Mouse (Mus musculus): ENCODE results near the gene Itga10. TPM values are rescaled to one million over a fixed set of nuclear protein-coding genes. Genes with fewer than 3 reads are reported as not detected.

The Itga10 gene
- polyA plus RNA-seq, 1 experiment from 2014 or later = 1.3 TPM

DNA sequence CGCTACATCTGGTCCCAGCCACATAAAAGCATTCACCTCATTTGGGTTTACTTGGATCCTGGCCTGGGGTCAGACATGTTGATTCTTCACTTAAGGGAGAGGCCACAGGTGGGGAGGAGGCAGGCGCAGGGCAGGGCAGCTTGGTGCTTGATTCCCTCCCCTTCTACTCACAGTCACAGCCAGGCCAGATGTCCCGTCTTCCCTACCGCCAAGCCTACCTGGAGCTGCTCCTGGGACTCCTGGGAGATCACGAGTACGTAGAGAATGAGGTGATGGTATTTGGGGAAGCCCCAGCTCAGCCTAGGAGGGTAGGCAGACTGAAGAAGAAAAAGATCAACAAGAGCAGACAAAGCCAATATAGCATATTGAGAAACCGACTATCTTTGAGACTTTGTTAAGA lies 61.6 kb downstream of the Itga10 start:
- peaks cover 57% of the 10 kb centered on the region for H3K36me3 ChIP-seq (ENCODE audit: control insufficient read depth, insufficient read depth, low read length)

DNA sequence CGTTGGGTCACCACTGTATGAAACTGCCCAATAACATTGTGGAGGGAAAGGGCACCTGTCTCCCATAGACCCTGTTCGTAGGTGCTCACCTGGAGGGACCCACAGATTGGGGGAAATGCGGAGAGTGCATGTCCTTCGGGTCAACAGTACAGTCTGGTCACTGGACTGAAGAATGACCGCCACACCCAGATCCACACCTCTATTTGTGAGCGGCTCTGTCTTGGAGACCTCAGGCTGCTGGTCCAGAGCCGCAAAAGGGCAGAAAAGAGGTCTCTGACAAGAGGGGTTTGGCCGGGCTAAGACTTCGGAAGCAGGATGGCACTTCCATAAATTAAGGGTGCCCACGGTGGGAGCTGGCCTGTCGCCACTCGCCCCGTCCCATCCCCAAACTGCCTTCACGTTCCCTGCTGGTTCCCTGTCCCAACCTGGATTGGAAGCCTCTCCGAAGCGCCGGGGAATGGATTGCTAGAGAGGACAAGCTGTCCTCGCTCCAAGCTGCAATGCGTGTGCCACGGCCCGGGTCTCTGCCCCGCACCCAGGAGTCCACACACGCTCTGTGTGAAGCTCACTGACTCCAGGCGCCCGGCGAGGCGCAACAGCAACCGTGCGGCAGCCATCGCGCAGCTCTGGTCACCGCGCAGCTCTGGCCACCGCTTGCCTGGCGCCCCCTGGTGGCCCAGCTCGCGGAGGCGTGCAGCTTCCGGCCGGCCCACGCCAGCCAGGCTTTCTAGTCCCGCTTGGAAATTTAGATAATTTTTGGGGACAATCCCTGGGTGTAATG lies 62.7 kb downstream of the Itga10 start, which contains the start of gene Nudt17:
TSS of gene Nudt17 (minus strand) at position 660 of the 781 bp plus-strand sequence.
- Histone ChIP-seq H3K9ac (ENCODE audit: low read length) (peak within 1 kb of the TSS; percentile 76), H3K36me3 (ENCODE audit: control insufficient read depth, insufficient read depth, low read length) (peaks cover 57% of the 10 kb centered on the region), H3K4me3 (ENCODE audit: control insufficient read depth in 1 of 2, insufficient read depth in 1 of 2, low read depth in 1 of 2, low read length in 2 of 2) (peak within 1 kb of the TSS; percentile 47 to 57), H3K4me2 (ENCODE audit: low read length) (peak within 1 kb of the TSS; percentile 93), H3K27me3 (ENCODE audit: control insufficient read depth, insufficient read depth, low read length) (no peaks in the 10 kb centered on the region), H3K4me1 (ENCODE audit: control insufficient read depth in 2 of 2, insufficient read depth in 2 of 2, low read length in 2 of 2) (peaks cover 0 to 6% of the 10 kb centered on the region in 2 experiments; a peak in 2 of 4 replicates), H3K27ac (replicated peaks in 1 of 2; ENCODE audit: control insufficient read depth in 1 of 2, insufficient read depth in 1 of 2, low read depth in 2 of 2, low read length in 2 of 2) (no peak within 1 kb of the TSS), H3K9me3 (ENCODE audit: control insufficient read depth, low read length) (no peaks in the 10 kb centered on the region)
- 6% methylated on average over 42 of the region's 42 CpGs for WGBS
- peak; percentile 74 for ATAC-seq (ENCODE audit: insufficient number of reproducible peaks, insufficient read depth, low FRiP score, low read depth)

More for the DNA sequence above, 61.6 kb downstream of the Itga10 start:
- Histone ChIP-seq H3K9me3 (ENCODE audit: control insufficient read depth, low read length) (no peaks in the 10 kb centered on the region), H3K4me1 (ENCODE audit: control insufficient read depth in 2 of 2, insufficient read depth in 2 of 2, low read length in 2 of 2) (peaks cover 0 to 6% of the 10 kb centered on the region in 2 experiments; a peak in 2 of 4 replicates), H3K27ac (replicated peaks in 1 of 2; ENCODE audit: control insufficient read depth in 1 of 2, insufficient read depth in 1 of 2, low read depth in 2 of 2, low read length in 2 of 2) (no peak overlapping the region), H3K4me2 (ENCODE audit: low read length) (no peak overlapping the region), H3K4me3 (ENCODE audit: control insufficient read depth in 1 of 2, insufficient read depth in 1 of 2, low read depth in 1 of 2, low read length in 2 of 2) (no peak overlapping the region), H3K9ac (ENCODE audit: low read length) (no peak overlapping the region), H3K27me3 (ENCODE audit: control insufficient read depth, insufficient read depth, low read length) (no peaks in the 10 kb centered on the region)
- 67% methylated on average over 7 of the region's 7 CpGs for WGBS
- ATAC-seq (ENCODE audit: insufficient number of reproducible peaks, insufficient read depth, low FRiP score, low read depth) = no peak

DNA sequence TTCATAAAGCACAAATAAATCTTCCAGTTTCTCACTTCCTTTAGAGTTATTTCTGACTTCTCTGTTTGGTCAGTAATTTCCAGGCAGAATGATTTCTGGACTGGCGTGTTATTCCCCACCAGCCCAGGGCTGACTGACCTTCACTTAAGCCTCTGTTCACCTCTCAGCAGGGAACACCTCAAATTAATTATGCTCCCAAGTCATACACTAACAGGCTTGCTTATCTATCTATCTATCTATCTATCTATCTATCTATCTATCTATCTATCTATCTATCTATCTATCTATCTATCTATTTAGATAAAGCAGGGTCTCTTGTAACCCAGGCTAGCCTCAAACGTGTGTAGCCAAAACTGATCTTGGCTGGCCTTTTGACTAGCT lies 63.3 kb downstream of the Itga10 start:
- peaks cover 57% of the 10 kb centered on the region for H3K36me3 ChIP-seq (ENCODE audit: control insufficient read depth, insufficient read depth, low read length)
- peak overlapping the region; percentile 76; the same call in 1 of the 2 replicates for H3K9ac ChIP-seq (ENCODE audit: low read length)
- no peak for ATAC-seq (ENCODE audit: insufficient number of reproducible peaks, insufficient read depth, low FRiP score, low read depth)
- 51% methylated on average over 2 of the region's 2 CpGs for WGBS
- H3K4me1 ChIP-seq (ENCODE audit: control insufficient read depth in 2 of 2, insufficient read depth in 2 of 2, low read length in 2 of 2) = peaks cover 0 to 6% of the 10 kb centered on the region in 2 experiments; a peak in 2 of 4 replicates
- H3K9me3 ChIP-seq (ENCODE audit: control insufficient read depth, low read length) = no peaks in the 10 kb centered on the region
- H3K27ac ChIP-seq (replicated peaks in 1 of 2; ENCODE audit: control insufficient read depth in 1 of 2, insufficient read depth in 1 of 2, low read depth in 2 of 2, low read length in 2 of 2) = no peak overlapping the region
- no peaks in the 10 kb centered on the region for H3K27me3 ChIP-seq (ENCODE audit: control insufficient read depth, insufficient read depth, low read length)
- H3K4me2 ChIP-seq (ENCODE audit: low read length) = peak overlapping the region; percentile 93
- H3K4me3 ChIP-seq (ENCODE audit: control insufficient read depth in 1 of 2, insufficient read depth in 1 of 2, low read depth in 1 of 2, low read length in 2 of 2) = peak overlapping the region in 1 of 2 experiments; percentile 47; a peak in 1 of 4 replicates

Other genes with a start within 250 kb of the Itga10 start
- gene BC107364, start 193.3 kb upstream of the Itga10 start, polyA plus RNA-seq (2014; fragmentation: Nextera tagmentation; extraction: Ambion mirVana) = 0.66 and 1.0 TPM in 2 replicates
- gene Hfe2, start 120.4 kb upstream of the Itga10 start, polyA plus RNA-seq (2014; fragmentation: Nextera tagmentation; extraction: Ambion mirVana) = 10.8 and 11.7 TPM in 2 replicates
- 257 and 262 TPM in 2 replicates for gene Txnip, start 87.6 kb upstream of the Itga10 start, polyA plus RNA-seq (2014; fragmentation: Nextera tagmentation; extraction: Ambion mirVana)
- 0.68 and 0.81 TPM in 2 replicates for gene Gm16253, start 68.6 kb upstream of the Itga10 start, polyA plus RNA-seq (2014; fragmentation: Nextera tagmentation; extraction: Ambion mirVana)
- 25.5 and 28.7 TPM in 2 replicates for gene Polr3gl, start 51.4 kb upstream of the Itga10 start, polyA plus RNA-seq (2014; fragmentation: Nextera tagmentation; extraction: Ambion mirVana)
- 8.4 and 8.5 TPM in 2 replicates for gene Ankrd34a, start 48.9 kb upstream of the Itga10 start, polyA plus RNA-seq (2014; fragmentation: Nextera tagmentation; extraction: Ambion mirVana)
- gene Lix1l, start 44.4 kb upstream of the Itga10 start, polyA plus RNA-seq (2014; fragmentation: Nextera tagmentation; extraction: Ambion mirVana) = 5.6 and 6.7 TPM in 2 replicates
- gene Rbm8a, start 15.7 kb upstream of the Itga10 start, polyA plus RNA-seq (2014; fragmentation: Nextera tagmentation; extraction: Ambion mirVana) = 90.0 and 91.7 TPM in 2 replicates
- 40.5 and 43.4 TPM in 2 replicates for gene Pex11b, start 10.2 kb upstream of the Itga10 start, polyA plus RNA-seq (2014; fragmentation: Nextera tagmentation; extraction: Ambion mirVana)
- 0.07 and 0.20 TPM in 2 replicates for gene Gm42957, start 10.1 kb upstream of the Itga10 start, polyA plus RNA-seq (2014; fragmentation: Nextera tagmentation; extraction: Ambion mirVana)
- gene Ankrd35, start 24.5 kb downstream of the Itga10 start, polyA plus RNA-seq (2014; fragmentation: Nextera tagmentation; extraction: Ambion mirVana) = 0.09 and 0.23 TPM in 2 replicates
- gene Pias3, start 50.8 kb downstream of the Itga10 start, polyA plus RNA-seq (2014; fragmentation: Nextera tagmentation; extraction: Ambion mirVana) = 26.8 and 30.6 TPM in 2 replicates
- gene Nudt17, start 63.0 kb downstream of the Itga10 start, polyA plus RNA-seq (2014; fragmentation: Nextera tagmentation; extraction: Ambion mirVana) = 8.0 and 8.8 TPM in 2 replicates
- 27.0 and 27.1 TPM in 2 replicates for gene Polr3c, start 82.0 kb downstream of the Itga10 start, polyA plus RNA-seq (2014; fragmentation: Nextera tagmentation; extraction: Ambion mirVana)
- 41.2 and 42.0 TPM in 2 replicates for gene Rnf115, start 82.1 kb downstream of the Itga10 start, polyA plus RNA-seq (2014; fragmentation: Nextera tagmentation; extraction: Ambion mirVana)
- gene Pdzk1, start 183.7 kb downstream of the Itga10 start, polyA plus RNA-seq (2014; fragmentation: Nextera tagmentation; extraction: Ambion mirVana) = not detected in 2 replicates
- not detected in 2 replicates for gene Cd160, start 183.8 kb downstream of the Itga10 start, polyA plus RNA-seq (2014; fragmentation: Nextera tagmentation; extraction: Ambion mirVana)